Mouse (Mus musculus) bone marrow, adult 2 months (tissue): ENCODE data around the gene Wfikkn1. TPM values are rescaled to one million over a fixed set of nuclear protein-coding genes. Genes with fewer than 3 reads are reported as not detected.

Experiments
- H3K27ac ChIP-seq: fragments of 200-500 bp; 2 replicates; pipeline ENCODE4 v1.5.1; 2012; ENCODE audit warnings: low read depth, mild to moderate bottlenecking, control low read depth, inconsistent platforms, low read length; ENCODE audit not compliant: control insufficient read depth, poor library complexity, insufficient read depth
- H3K4me1 ChIP-seq: fragments of 200-500 bp; 2 replicates; pipeline ENCODE4 v1.6.1; 2011; ENCODE audit warnings: low read length; ENCODE audit not compliant: control insufficient read depth, insufficient read depth
- H3K4me3 ChIP-seq: fragments of 200-500 bp; replicated peaks from 2 replicates; pipeline ENCODE3; 2011; ENCODE audit warnings: mild to moderate bottlenecking, low read depth, low read length, control low read depth; ENCODE audit not compliant: control insufficient read depth
- CTCF ChIP-seq: fragments of 200-500 bp; IDR thresholded peaks from 2 replicates; pipeline ENCODE4 v1.5.1; 2011; ENCODE audit warnings: low read length, control low read depth; ENCODE audit not compliant: control insufficient read depth, insufficient read depth
- POLR2A ChIP-seq: fragments of 200-500 bp; IDR thresholded peaks from 2 replicates; pipeline ENCODE4 v1.6.1; 2011; ENCODE audit warnings: low read depth, mild to moderate bottlenecking, control low read depth, low read length, borderline replicate concordance; ENCODE audit not compliant: control insufficient read depth
- WGBS: fragments of 180-500 bp; shearing (Covaris S2); methylation state at CpG from one replicate; pipeline ENCODE4 v1.1.7; 2018; 5-methylcytosine and 5-hydroxymethylcytosine counted together
- polyA plus RNA-seq: library from polyadenylated mRNA; stranded (reverse); fragments of >200 nt; gene quantifications from 2 replicates; pipeline ENCODE4 v1.2.4, GENCODE M21; 2011; ENCODE audit warnings: low replicate concordance; ENCODE audit not compliant: missing spikeins, insufficient read depth, insufficient read length

Wfikkn1 gene
- polyA plus RNA-seq, 1 experiment, result 2.2 TPM

- WGBS, result 88% methylated on average over 7 of the region's 7 CpGs
- Histone ChIP-seq H3K4me1 (peaks cover 3% of the 10 kb centered on the region; the same call in 1 of the 2 replicates), H3K4me3 (no peak overlapping the region), H3K27ac (no peak overlapping the region)
- TF ChIP-seq CTCF (no peak), POLR2A (no peak)
Measured at GRCm38 (mm10) chr17:25835301-25835700, 45.4 kb downstream of the Wfikkn1 start.

- WGBS, result 88% methylated on average over 12 of the region's 12 CpGs
- TF ChIP-seq POLR2A (no peak), CTCF (no peak; the same call in 1 of the 2 replicates)
- H3K4me3 ChIP-seq, result no peak overlapping the region
- peaks cover 3% of the 10 kb centered on the region; the same call in 1 of the 2 replicates for H3K4me1 ChIP-seq
- H3K27ac ChIP-seq, result no peak overlapping the region
Measured at GRCm38 (mm10) chr17:25834595-25835222, 45.9 kb downstream of the Wfikkn1 start.

GRCm38 (mm10) chr17:25833961-25834594, 46.6 kb downstream of the Wfikkn1 start:
- TF ChIP-seq POLR2A, result no peak
- TF ChIP-seq CTCF, result no peak

DNA sequence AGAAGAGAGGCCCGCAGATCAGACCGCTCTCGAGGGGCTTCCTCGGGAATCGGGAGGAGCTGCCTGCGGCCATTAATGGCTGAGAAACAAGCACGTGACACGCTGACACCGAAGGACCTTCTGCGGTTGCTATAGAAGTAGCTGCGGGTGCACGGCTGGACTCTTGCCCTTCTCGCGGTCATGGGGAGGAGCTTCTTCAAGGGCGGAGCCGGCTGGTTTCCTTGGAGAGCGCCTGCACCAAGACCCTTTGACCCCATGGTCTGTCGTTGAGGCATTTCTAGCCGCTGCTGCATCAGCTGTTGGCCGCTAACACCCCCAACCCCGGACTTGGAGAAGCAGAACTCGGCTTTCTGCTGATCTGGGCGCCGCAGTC, 47.4 kb downstream of the Wfikkn1 start, which contains the start of gene Stub1:
Stub1 (minus strand) TSS at position 114 of the 373 bp plus-strand sequence.
- under 1% methylated on average over 24 of the region's 24 CpGs for WGBS
- TF ChIP-seq POLR2A (no peak), CTCF (no peak)
- Histone ChIP-seq H3K4me3 (peak within 1 kb of the TSS; percentile 87), H3K27ac (peak within 1 kb of the TSS; percentile 89), H3K4me1 (peaks cover 7% of the 10 kb centered on the region; the same call in 1 of the 2 replicates)

More at GRCm38 (mm10) chr17:25833961-25834594, 46.6 kb downstream of the Wfikkn1 start:
- WGBS, result 44% methylated on average over 6 of the region's 6 CpGs
- peak overlapping the region; percentile 87 for H3K4me3 ChIP-seq
- H3K4me1 ChIP-seq, result peaks cover 4% of the 10 kb centered on the region; the same call in 1 of the 2 replicates
- H3K27ac ChIP-seq, result no peak overlapping the region

GRCm38 (mm10) chr17:25832436-25833290, 48.0 kb downstream of the Wfikkn1 start:
- peaks cover 7% of the 10 kb centered on the region; the same call in 1 of the 2 replicates for H3K4me1 ChIP-seq
- peak overlapping the region; percentile 89 for H3K27ac ChIP-seq
- H3K4me3 ChIP-seq, result peak overlapping the region; percentile 87
- TF ChIP-seq POLR2A (peak; percentile 82; the same call in 1 of the 2 replicates), CTCF (no peak)
- under 1% methylated on average over 77 of the region's 77 CpGs for WGBS

DNA sequence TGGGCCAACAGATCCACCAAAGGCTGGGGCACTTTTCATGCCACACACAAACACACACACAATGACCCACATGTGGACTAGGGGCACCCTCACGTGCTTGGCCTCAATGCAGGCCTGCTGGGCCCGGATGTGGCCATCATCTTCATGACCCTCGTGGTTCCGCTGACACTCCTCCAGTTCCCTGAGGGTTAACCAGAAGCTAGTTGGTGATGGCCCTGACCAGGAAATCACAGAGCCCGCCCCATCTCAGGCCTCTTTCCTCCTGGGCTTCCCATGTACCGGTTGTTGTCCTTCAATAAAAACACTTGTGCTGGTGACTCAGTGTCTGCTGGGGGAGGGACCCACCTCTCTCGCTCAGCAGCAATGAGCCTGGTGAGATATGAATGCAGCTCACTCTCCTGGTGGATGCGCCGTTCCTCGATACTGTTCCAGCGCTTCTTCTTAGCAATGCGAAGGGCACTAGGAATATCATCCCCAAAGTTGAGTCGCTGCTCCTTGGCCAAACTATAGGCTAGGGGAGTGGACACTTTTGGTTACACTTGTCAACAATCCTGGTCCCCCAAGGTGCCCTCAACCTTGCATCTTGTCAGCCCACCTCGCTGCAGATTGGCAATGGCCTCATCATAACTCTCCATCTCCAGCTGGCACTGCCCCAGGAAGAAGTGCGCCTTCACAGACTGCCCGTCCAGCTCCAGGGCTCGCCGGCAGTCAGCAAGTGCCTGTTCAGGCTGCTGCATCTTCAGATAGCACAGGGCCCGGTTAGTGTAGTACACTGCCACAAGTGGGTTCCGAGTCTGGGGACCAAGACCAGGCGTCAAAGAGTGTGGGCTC, 49.0 kb downstream of the Wfikkn1 start:
- no peak overlapping the region; the same call in 1 of the 2 replicates for H3K27ac ChIP-seq
- peaks cover 7% of the 10 kb centered on the region; the same call in 1 of the 2 replicates for H3K4me1 ChIP-seq
- peak overlapping the region; percentile 69 for H3K4me3 ChIP-seq
- WGBS, result 51% methylated on average over 21 of the region's 21 CpGs
- TF ChIP-seq POLR2A (no peak), CTCF (no peak)

DNA sequence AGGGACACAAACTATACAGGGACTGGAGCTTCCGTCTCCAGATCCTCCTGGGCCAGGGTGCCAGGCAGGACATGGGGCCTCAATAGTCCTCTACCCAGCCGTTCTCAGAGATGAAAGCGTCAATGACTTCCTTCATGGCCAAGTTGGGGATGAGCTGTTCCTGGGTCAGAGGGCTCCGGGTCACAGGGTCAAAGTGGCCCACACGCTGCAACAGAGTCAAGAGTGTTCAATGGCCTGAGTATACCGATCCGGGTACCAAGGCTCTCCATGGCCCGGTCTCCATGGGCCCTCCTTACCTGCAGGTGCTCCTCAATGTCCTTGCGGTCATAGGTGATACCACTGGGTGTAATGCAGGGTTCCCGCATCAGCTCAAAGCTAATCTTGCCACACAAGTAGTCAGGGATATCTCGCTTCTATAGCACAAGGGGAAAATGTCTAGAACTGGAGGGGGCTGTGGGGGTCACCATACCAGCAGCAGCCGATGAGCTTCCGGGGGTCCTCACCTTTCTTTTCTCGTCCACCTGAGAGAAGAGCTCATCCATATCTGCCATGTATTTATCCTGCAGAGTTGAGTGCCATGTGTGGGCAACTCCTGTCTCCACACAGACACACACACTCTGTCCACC, 49.7 kb downstream of the Wfikkn1 start:
- H3K4me3 ChIP-seq, result no peak overlapping the region
- H3K4me1 ChIP-seq, result peaks cover 7% of the 10 kb centered on the region; the same call in 1 of the 2 replicates
- 88% methylated on average over 14 of the region's 14 CpGs for WGBS
- H3K27ac ChIP-seq, result no peak overlapping the region
- TF ChIP-seq CTCF, result no peak
- TF ChIP-seq POLR2A, result no peak
